Mouse (Mus musculus) cortical plate, adult 2 months (tissue): ENCODE measurements around the gene Srpk2.

Source experiments
- CTCF ChIP-seq: fragments of 200-500 bp; IDR thresholded peaks from 2 replicates; pipeline ENCODE4 v1.5.1; 2011; ENCODE audit warnings: mild to moderate bottlenecking, control low read depth, low read length; ENCODE audit not compliant: insufficient read depth; ENCODE audit errors: extremely low read depth
- POLR2A ChIP-seq: fragments of 200-500 bp; IDR thresholded peaks from 2 replicates; pipeline ENCODE4 v1.6.1; 2011; ENCODE audit warnings: mild to moderate bottlenecking, low read length, control low read depth; ENCODE audit not compliant: insufficient read depth; ENCODE audit errors: extremely low read depth

DNA sequence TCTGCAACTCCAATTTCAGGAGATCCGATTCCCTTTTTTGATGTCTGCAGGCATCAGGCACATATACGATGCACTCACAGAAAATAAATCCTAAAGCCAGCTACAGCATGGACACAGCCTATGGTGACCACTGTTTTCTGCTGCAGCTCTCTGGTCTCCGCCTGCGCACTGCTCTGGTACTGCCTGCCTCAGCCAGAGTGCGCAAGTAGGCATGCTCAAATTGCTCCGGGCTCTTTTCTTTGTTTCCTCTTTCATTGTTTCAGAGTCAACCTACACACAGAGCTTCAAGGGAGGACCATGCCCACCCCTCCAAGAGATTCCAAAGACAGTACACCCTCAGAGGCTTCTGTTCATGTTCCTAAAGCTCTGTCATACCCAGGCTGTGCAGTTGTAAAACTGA, 175.8 kb downstream of the Srpk2 start:
- TF ChIP-seq POLR2A (no peak), CTCF (no peak)
